Mouse (Mus musculus) ES-E14 (cell line): ENCODE data around the gene Rps6kc1. TPM values are rescaled to one million over a fixed set of nuclear protein-coding genes. Genes with fewer than 3 reads are reported as not detected.

ENCODE experiments used
- DNase-seq: peaks from one replicate; pipeline ENCODE4 v3.0.0-alpha.2; 2013; ENCODE audit warnings: low read depth, low spot score
- H3K27ac ChIP-seq: 2 replicates; pipeline ENCODE4 v1.5.1; 2012; ENCODE audit warnings: low read depth, mild to moderate bottlenecking, low read length, moderate library complexity, mixed read lengths; ENCODE audit not compliant: poor library complexity, insufficient read depth, severe bottlenecking
- H3K36me3 ChIP-seq: 2 replicates; pipeline ENCODE4 v1.6.1; 2012; ENCODE audit warnings: mild to moderate bottlenecking, low read length, moderate library complexity, mixed read lengths; ENCODE audit not compliant: control insufficient read depth, poor library complexity, insufficient read depth, severe bottlenecking
- H3K4me1 ChIP-seq, 2 experiments: fragments of 150-350 bp in 1 of 2; sonication (generic) in 1 of 2; 2 replicates each; pipeline ENCODE4 v1.6.1; 2012; ENCODE audit warnings: low read length in 2 of 2, mild to moderate bottlenecking in 1 of 2, mixed read lengths in 1 of 2; ENCODE audit not compliant: control insufficient read depth in 2 of 2, insufficient read depth in 2 of 2, poor library complexity in 1 of 2
- H3K4me3 ChIP-seq, 2 experiments: fragments of 150-350 bp in 1 of 2; sonication (generic) in 1 of 2; 2 replicates each; pipeline ENCODE4 v1.5.1; 2012; ENCODE audit warnings: low read length in 2 of 2, low read depth in 1 of 2, mild to moderate bottlenecking in 1 of 2, mixed read lengths in 1 of 2; ENCODE audit not compliant: insufficient read depth in 1 of 2, poor library complexity in 1 of 2, severe bottlenecking in 1 of 2
- H3K9ac ChIP-seq: 2 replicates; pipeline ENCODE4 v1.6.1; 2012; ENCODE audit warnings: low read depth, mild to moderate bottlenecking, low read length, mixed read lengths; ENCODE audit not compliant: poor library complexity, insufficient read depth, severe bottlenecking
- H3K9me3 ChIP-seq: fragments of 150-350 bp; sonication (generic); 2 replicates; pipeline ENCODE4 v1.6.1; 2012; ENCODE audit warnings: low read depth, mild to moderate bottlenecking, low read length; ENCODE audit not compliant: control insufficient read depth, insufficient read depth
- CHD2 ChIP-seq: IDR thresholded peaks from 2 replicates; pipeline ENCODE4 v1.6.1; 2014; ENCODE audit warnings: mild to moderate bottlenecking, low read depth, low read length, inconsistent platforms
- HCFC1 ChIP-seq: IDR thresholded peaks from 2 replicates; pipeline ENCODE4 v1.6.1; 2012; ENCODE audit warnings: low read length, inconsistent platforms, borderline replicate concordance; ENCODE audit not compliant: insufficient read depth
- MAFK ChIP-seq: IDR thresholded peaks from 2 replicates; pipeline ENCODE4 v1.6.1; 2014; ENCODE audit warnings: mild to moderate bottlenecking, low read depth, low read length, inconsistent platforms; ENCODE audit not compliant: insufficient read depth
- ZC3H11A ChIP-seq: IDR thresholded peaks from 2 replicates; pipeline ENCODE4 v1.6.1; 2012; ENCODE audit warnings: low read depth, mild to moderate bottlenecking, inconsistent platforms, low read length, borderline replicate concordance
- ZNF384 ChIP-seq: IDR thresholded peaks from 2 replicates; pipeline ENCODE4 v1.6.1; 2012; ENCODE audit warnings: low read depth, low read length, inconsistent platforms
- in situ Hi-C, 2 experiments: fragments of 600-800 bp; cut with MboI; formaldehyde crosslinking; loops; one replicate each; pipeline ENCODE4 v1.15.1; 2025; ENCODE audit warnings: low sequenced_read_pairs in 2 of 2, inconsistent platforms in 1 of 2; ENCODE audit not compliant: unreplicated experiment in 2 of 2
- total RNA-seq: library from RNA; depleted of rRNA; stranded (reverse); fragments of 300-350 nt; gene quantifications from 2 replicates; pipeline ENCODE4 v1.2.3, GENCODE M21; 2012

Gene Rps6kc1
- total RNA-seq, 1 experiment = 19.3 TPM

DNA sequence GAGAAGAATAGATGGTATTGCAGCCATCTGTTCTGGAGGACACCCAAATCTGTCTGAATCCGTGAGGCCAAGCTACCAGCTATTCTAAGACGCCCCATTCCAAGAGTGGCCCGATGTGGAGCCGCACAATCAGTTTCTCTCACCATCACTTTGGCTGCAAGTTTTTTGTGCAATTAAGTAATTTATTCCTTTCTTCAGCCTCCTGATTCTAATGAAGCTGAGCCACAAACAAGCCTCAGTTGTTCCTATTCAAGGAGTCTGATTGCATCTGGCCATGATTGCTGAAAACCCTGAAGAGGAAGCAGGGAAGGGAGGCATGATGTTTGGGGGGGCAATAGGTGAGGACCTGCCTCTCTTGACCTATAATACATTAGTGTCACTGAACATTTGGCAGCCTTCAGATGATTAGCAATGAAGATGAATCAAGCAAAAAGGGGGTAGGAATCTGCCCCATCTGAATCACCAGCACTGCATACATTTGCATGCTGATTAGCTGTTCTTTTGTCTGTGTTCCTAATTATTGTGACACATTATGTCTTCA, 183.4 kb downstream of the Rps6kc1 start:
- no peak for DNase-seq
- no peak for TF ChIP-seq MAFK
- TF ChIP-seq CHD2 = no peak
- Histone ChIP-seq H3K27ac (no peak overlapping the region), H3K9ac (no peak overlapping the region), H3K4me3 (no peak overlapping the region), H3K36me3 (no peaks in the 10 kb centered on the region), H3K9me3 (no peaks in the 10 kb centered on the region), H3K4me1 (no peaks in the 10 kb centered on the region)
- in situ Hi-C loops = no loop called here

GRCm38 (mm10) chr1:190727385-190727784, 184.2 kb downstream of the Rps6kc1 start:
- Histone ChIP-seq H3K9me3 (no peaks in the 10 kb centered on the region), H3K4me3 (no peak overlapping the region), H3K27ac (no peak overlapping the region), H3K4me1 (no peaks in the 10 kb centered on the region), H3K36me3 (no peaks in the 10 kb centered on the region), H3K9ac (no peak overlapping the region)
- in situ Hi-C loops = no loop called here
- TF ChIP-seq ZNF384 = no peak
- TF ChIP-seq ZC3H11A = no peak
- TF ChIP-seq HCFC1 = no peak
- no peak for TF ChIP-seq MAFK
- TF ChIP-seq CHD2 = no peak
- DNase-seq = no peak

- Histone ChIP-seq H3K9ac (no peak overlapping the region), H3K27ac (no peak overlapping the region), H3K36me3 (no peaks in the 10 kb centered on the region), H3K9me3 (no peaks in the 10 kb centered on the region), H3K4me1 (no peaks in the 10 kb centered on the region), H3K4me3 (no peak overlapping the region)
- no peak for DNase-seq
- in situ Hi-C loops = no loop called here
- TF ChIP-seq MAFK = no peak
- TF ChIP-seq CHD2 = no peak
- no peak for TF ChIP-seq HCFC1
- no peak for TF ChIP-seq ZNF384
Observed at GRCm38 (mm10) chr1:190724591-190725380, 186.8 kb downstream of the Rps6kc1 start.

DNA sequence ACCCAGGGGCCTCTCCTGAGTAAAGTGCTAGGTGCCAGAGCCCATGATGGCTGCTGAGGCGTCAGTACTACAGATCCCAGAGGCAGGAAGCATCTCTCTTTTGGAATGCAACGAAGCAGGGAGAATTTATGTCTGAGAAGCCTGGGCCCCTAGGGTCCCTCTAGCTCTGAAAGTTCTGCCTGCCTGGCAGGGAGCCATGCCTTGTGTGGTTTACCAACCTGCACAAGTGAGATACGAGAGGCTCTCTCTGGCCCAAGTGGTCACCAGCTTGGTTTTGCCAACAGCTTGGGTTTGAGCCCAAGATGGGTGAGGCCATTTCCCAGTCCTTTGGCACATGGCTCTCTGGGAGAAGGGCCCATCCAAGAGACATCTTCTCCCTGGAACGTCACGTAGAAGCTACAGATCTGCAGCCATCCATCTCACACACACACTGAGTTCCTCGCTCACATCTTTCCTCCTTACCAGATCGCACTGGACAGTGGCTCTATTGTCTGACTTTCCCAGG, 187.6 kb downstream of the Rps6kc1 start:
- no peak overlapping the region for H3K4me3 ChIP-seq
- DNase-seq = no peak
- TF ChIP-seq ZNF384 (no peak), MAFK (no peak), ZC3H11A (no peak), CHD2 (no peak), HCFC1 (no peak)
- no peak overlapping the region for H3K9ac ChIP-seq
- in situ Hi-C loops = no loop called here
- H3K4me1 ChIP-seq = no peaks in the 10 kb centered on the region
- H3K9me3 ChIP-seq = no peaks in the 10 kb centered on the region
- no peak overlapping the region for H3K27ac ChIP-seq
- no peaks in the 10 kb centered on the region for H3K36me3 ChIP-seq

- no peak overlapping the region for H3K27ac ChIP-seq
- no peaks in the 10 kb centered on the region for H3K9me3 ChIP-seq
- TF ChIP-seq ZC3H11A = no peak
- H3K4me3 ChIP-seq = no peak overlapping the region
- in situ Hi-C loops = no loop called here
- no peak overlapping the region for H3K9ac ChIP-seq
- H3K36me3 ChIP-seq = no peaks in the 10 kb centered on the region
- DNase-seq = no peak
- no peaks in the 10 kb centered on the region for H3K4me1 ChIP-seq
Observed at GRCm38 (mm10) chr1:190713848-190714247, 197.7 kb downstream of the Rps6kc1 start.
